Mouse (Mus musculus): Measurements from ENCODE around the gene Nphp3. TPM values are rescaled to one million over a fixed set of nuclear protein-coding genes. Genes with fewer than 3 reads are reported as not detected.

Nphp3 gene
- polyA plus RNA-seq (2015; fragmentation: Illumina TruSeq; extraction: RNeasy Lipid Tissue Mini Kit (QIAGEN cat#74804); ENCODE audit: low read depth, low replicate concordance): 4.0 TPM

GRCm38 (mm10) chr9:104001921-104002859, at the start of gene Nphp3:
Gene Nphp3, plus strand, starts transcription at chr9:104002544.

GRCm38 (mm10) chr9:104040362-104040761, 38.0 kb downstream of the Nphp3 start, which contains the start of gene Gm28305:
Gene Gm28305, plus strand, starts transcription at chr9:104040662.

GRCm38 (mm10) chr9:104062430-104063243, 60.3 kb downstream of the Nphp3 start, which contains the start of gene Uba5:
Gene Uba5, minus strand, starts transcription at chr9:104063134.

GRCm38 (mm10) chr9:104063244-104063961, 61.1 kb downstream of the Nphp3 start, which contains the start of gene Acad11:
Gene Acad11, plus strand, starts transcription at chr9:104063377.

Other genes with a start within 250 kb of the Nphp3 start
- 15.9 TPM for gene Tmem108, start 240.7 kb upstream of the Nphp3 start, polyA plus RNA-seq (2015; fragmentation: Illumina TruSeq; extraction: RNeasy Lipid Tissue Mini Kit (QIAGEN cat#74804); ENCODE audit: low read depth, low replicate concordance)
- gene Gm28305, start 38.1 kb downstream of the Nphp3 start, polyA plus RNA-seq (2015; fragmentation: Illumina TruSeq; extraction: RNeasy Lipid Tissue Mini Kit (QIAGEN cat#74804); ENCODE audit: low read depth, low replicate concordance): not detected
- 52.3 TPM for gene Uba5, start 60.6 kb downstream of the Nphp3 start, polyA plus RNA-seq (2015; fragmentation: Illumina TruSeq; extraction: RNeasy Lipid Tissue Mini Kit (QIAGEN cat#74804); ENCODE audit: low read depth, low replicate concordance)
- gene Acad11, start 60.8 kb downstream of the Nphp3 start, polyA plus RNA-seq (2015; fragmentation: Illumina TruSeq; extraction: RNeasy Lipid Tissue Mini Kit (QIAGEN cat#74804); ENCODE audit: low read depth, low replicate concordance): 19.3 TPM
- 0.46 TPM for gene Ackr4, start 124.4 kb downstream of the Nphp3 start, polyA plus RNA-seq (2015; fragmentation: Illumina TruSeq; extraction: RNeasy Lipid Tissue Mini Kit (QIAGEN cat#74804); ENCODE audit: low read depth, low replicate concordance)

Measured in brain, adult 10 weeks (tissue).